Mouse (Mus musculus) adrenal gland, postnatal 25 days (tissue): Measurements from ENCODE around the gene Klc3. TPM values are rescaled to one million over a fixed set of nuclear protein-coding genes. Genes with fewer than 3 reads are reported as not detected.

ENCODE experiments used
- DNase-seq: peaks from one replicate; pipeline ENCODE4 v3.0.0; 2021; ENCODE audit warnings: mixed read lengths
- microRNA-seq, 2 experiments: library from miRNA; unstranded; fragments of <30 nt; microRNA quantifications; one replicate each; pipeline ENCODE4 v1.2.0; 2021
- total RNA-seq: library from RNA; stranded (reverse); gene quantifications from 2 replicates; pipeline ENCODE4 v1.2.3, GENCODE M21; 2021

The Klc3 gene
- total RNA-seq, 1 experiment from 2014 or later, result 1.9 TPM

DNA sequence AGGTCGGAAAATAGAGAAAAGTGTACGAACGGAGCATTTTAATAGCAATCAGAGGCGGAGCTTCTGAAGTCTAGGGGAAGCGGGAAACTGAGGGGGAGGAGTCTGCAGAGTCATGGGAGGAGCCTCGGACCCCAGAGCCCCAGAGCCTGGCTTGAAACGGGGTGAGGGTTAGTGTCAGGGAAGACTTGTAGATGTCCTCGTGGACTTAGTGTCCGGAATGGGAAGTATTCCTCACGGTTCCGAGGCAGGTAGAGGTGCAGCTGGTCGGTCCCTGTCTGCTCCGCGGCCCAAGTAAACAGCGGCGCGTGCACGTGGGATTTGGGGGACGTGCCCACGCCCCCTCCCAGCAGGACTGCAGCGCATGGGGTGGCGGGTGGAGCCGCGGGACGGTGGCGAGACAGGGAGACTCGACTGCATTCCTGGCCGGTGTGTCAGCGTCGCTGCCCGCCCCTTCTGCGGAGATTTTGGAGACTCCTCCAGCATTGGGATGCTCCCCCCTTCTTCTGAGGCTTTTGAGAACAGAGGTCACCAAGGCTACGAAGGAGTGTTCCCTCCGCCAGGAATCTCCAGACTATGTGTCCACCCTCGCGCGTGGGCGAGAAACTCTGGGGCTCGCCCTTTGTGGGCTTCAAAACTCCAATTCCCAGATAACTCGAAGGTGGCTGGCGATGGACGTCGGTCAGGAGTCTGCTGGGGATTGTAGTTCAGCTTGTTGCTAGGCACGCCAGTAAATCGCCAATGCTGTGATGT is 43.8 kb downstream of the Klc3 start:
- DNase-seq, result peak; percentile 77

DNA sequence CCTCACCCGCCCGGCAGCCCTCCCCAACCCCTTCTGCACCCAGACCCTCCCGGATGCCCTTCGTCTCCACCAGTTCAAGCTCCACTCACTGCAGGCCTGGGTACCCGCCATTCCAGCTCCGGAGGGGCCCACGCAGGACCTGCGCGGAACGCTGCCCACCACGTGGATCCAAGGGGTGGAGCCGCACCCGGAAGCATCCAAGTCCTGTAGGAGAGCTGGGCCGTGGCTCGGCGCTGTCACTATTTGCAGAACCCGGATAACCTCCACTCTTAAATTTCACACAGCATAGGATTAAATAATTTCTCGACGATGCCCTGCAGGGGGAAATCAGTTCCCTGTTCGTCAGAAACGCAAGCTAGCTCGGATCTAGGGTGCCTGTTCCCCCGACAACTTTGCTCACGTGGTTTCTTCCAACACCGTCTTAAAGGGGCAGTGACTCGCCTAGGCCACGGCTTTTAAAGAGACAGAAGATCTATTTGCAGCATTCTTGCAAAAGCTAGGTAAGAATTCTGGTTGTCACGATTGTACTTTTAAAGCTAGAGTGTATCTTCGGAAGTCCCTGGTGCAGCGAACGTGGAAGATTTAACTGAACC is 44.5 kb downstream of the Klc3 start, which contains the start of the genes Cd3eap and Ppp1r13l:
Cd3eap (minus strand) TSS at position 185 of the 593 bp plus-strand sequence.
Ppp1r13l (plus strand) TSS at position 451 of the 593 bp plus-strand sequence.
- DNase-seq, result peak; percentile 87

DNA sequence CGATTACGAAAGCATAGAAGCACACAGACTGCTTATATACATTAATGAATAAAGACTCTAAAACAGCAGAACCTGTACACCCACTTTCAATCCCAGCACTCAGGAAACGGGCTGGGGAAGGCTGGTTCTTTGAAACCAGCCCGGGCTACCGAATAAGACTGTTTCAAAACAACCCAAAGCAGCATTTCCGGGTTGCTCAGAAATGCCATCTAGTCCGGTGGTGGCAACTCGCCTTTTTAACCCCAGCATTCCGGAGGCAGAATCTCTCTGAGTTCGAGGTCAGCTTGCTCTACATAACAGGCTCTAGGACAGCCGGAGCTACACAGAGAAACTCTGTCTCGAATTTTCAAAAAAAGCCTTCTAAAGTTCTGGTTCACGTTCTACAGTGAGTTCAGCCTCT is 45.3 kb downstream of the Klc3 start:
- no peak for DNase-seq

GRCm38 (mm10) chr7:19357381-19358375 is 46.2 kb downstream of the Klc3 start:
- no peak for DNase-seq

DNA sequence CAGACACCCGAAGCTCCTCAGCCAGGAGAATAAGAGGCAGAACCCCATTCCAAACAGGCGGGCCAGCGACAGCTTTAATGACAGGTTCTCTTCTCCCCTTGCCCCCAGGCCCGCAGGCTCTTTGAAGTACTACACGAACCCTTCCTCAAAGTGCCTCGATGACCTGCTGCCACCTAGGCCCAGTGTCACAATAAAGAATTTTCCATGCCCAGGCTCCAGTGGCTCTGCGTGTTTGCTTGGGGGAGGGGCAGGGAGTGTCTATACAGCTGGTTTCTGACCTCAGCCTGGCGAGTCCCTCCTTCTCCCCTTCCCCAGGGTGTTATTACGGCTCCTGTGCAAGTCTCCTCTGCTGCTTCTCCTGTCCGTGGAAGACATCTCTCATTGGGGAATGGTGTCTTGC is 47.6 kb downstream of the Klc3 start:
- no peak for DNase-seq

DNA sequence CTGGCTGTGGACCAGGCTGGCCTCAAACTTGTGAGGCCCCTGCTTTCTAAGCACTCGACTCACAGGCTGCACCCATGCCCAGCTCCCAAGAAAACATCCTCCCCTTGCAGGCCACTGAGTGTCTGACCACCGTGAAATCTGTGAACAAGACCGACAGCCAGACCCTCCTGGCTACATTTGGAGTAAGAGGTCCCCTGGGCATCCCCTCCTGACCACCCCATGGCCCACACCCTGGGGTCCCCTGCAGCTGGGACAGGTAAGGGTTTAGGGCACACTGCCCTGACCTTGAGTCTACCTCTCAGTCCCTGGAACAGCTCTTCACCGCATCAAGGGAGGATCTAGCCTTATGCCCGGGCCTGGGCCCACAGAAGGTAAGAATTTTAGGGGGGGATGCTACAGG is 48.9 kb downstream of the Klc3 start:
- DNase-seq, result no peak

GRCm38 (mm10) chr7:19350221-19350620 is 53.7 kb downstream of the Klc3 start:
- no peak for DNase-seq

GRCm38 (mm10) chr7:19349188-19349915 is 54.6 kb downstream of the Klc3 start:
- DNase-seq, result no peak

DNA sequence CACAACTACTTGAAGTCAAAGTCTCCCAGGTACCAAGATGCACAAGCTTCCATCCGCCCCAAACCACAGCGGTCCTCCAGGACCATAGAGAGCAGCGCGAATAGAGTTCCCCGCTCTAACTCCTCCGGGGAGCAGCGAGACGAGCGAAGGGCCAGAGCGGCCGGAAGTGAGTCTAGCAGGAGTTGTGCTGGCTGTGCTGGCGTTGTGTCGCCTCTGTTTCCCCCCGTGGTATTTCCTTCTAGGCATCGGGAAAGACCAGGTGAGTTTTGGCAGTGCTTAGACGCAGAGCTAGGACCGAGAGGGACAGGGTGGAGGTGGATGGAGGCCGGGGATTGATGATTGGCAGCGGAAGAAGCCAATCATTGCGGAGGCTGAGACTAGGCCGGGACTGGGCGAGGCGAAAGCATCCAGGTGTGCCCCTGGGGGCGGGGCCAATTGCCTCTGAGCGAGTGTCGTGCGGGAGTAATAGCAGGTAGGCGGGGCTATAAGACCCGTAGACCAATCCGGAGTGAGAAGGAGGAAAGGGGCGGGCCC is 58.9 kb downstream of the Klc3 start:
- peak; percentile 92 for DNase-seq

Small RNAs within 50 kb of the gene (microRNA-seq; reads per million reads assigned to microRNA genes)
- gene Mir343, result 0 reads per million in 2 experiments

Other genes with a start within 250 kb of the Klc3 start
- gene Gipr, start 238.0 kb downstream of the Klc3 start, total RNA-seq, result 0.27 and 0.43 TPM in 2 replicates
- 36.3 and 66.2 TPM in 2 replicates for gene Eml2, start 227.7 kb downstream of the Klc3 start, total RNA-seq
- gene Gpr4, start 191.6 kb downstream of the Klc3 start, total RNA-seq, result 6.2 and 7.5 TPM in 2 replicates
- gene Opa3, start 175.8 kb downstream of the Klc3 start, total RNA-seq, result 26.9 and 30.6 TPM in 2 replicates
- gene Vasp, start 132.3 kb downstream of the Klc3 start, total RNA-seq, result 47.4 and 61.4 TPM in 2 replicates
- not detected in 2 replicates for gene Ppm1n, start 124.0 kb downstream of the Klc3 start, total RNA-seq
- gene Rtn2, start 121.5 kb downstream of the Klc3 start, total RNA-seq, result 2.5 and 5.3 TPM in 2 replicates
- gene Fosb, start 94.1 kb downstream of the Klc3 start, total RNA-seq, result 1.0 and 1.3 TPM in 2 replicates
- 44.5 and 45.8 TPM in 2 replicates for gene Ercc1, start 59.3 kb downstream of the Klc3 start, total RNA-seq
- 13.4 and 13.5 TPM in 2 replicates for gene Cd3eap, start 44.6 kb downstream of the Klc3 start, total RNA-seq
- 6.7 and 9.3 TPM in 2 replicates for gene Ppp1r13l, start 44.4 kb downstream of the Klc3 start, total RNA-seq
- gene Ercc2, start 22.1 kb downstream of the Klc3 start, total RNA-seq, result 34.8 and 42.9 TPM in 2 replicates
- 1.1 TPM in 1 of 2 replicates, not detected in the other for gene Ckm, start 672 bp upstream of the Klc3 start, total RNA-seq
- 56.0 and 69.2 TPM in 2 replicates for gene Mark4, start 54.7 kb upstream of the Klc3 start, total RNA-seq
- 31.9 and 38.0 TPM in 2 replicates for gene Exoc3l2, start 59.2 kb upstream of the Klc3 start, total RNA-seq
- gene Bloc1s3, start 104.3 kb upstream of the Klc3 start, total RNA-seq, result 13.0 and 15.9 TPM in 2 replicates
- gene Trappc6a, start 104.3 kb upstream of the Klc3 start, total RNA-seq, result 76.5 and 92.1 TPM in 2 replicates
- gene Nkpd1, start 113.7 kb upstream of the Klc3 start, total RNA-seq, result not detected in 2 replicates
- 74.4 and 81.6 TPM in 2 replicates for gene Ppp1r37, start 159.0 kb upstream of the Klc3 start, total RNA-seq
- gene Zfp296, start 173.2 kb upstream of the Klc3 start, total RNA-seq, result 0.62 and 0.73 TPM in 2 replicates
- 75.6 and 93.0 TPM in 2 replicates for gene Gemin7, start 173.5 kb upstream of the Klc3 start, total RNA-seq
- 57.4 and 67.6 TPM in 2 replicates for gene Clasrp, start 200.4 kb upstream of the Klc3 start, total RNA-seq
- 25.6 and 32.3 TPM in 2 replicates for gene Relb, start 225.3 kb upstream of the Klc3 start, total RNA-seq